Mouse (Mus musculus) neural tube, embryonic 10.5 days (tissue): Measurements from ENCODE around the gene Mrpl38.

Experiments used
- DNase-seq: peaks from one replicate; pipeline ENCODE4 v3.0.0-alpha.2; 2017; ENCODE audit warnings: low spot score; ENCODE audit errors: extremely low spot score

Gene Mrpl38

DNA sequence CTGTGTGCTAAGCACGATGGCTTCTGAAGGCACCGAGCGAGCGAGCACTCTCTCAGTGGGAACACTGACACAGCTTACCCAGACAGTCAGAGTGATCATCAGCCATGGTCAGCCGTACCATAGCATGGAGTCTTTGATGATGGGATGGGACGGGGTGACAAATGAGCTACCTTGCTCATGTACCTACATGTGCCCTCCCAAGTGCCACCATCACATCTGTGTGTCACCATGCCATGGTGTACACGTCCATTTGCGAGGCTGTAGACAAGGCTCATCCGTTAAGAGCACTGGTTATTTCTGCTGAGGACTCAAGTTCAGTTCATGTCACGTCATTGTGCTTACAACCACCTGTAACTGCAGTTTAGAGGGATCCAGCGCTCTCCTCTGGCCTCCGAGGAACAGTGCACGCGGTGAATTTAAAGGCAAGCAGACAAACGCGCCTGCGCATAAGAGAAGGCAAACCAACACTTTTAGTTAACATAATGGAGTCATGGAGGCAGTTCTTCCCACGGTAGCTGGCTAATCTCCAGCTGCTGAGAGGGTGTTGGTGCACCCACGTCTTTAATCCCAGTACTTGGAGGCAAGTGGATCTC is 27.0 kb downstream of the Mrpl38 start:
- no peak for DNase-seq

- no peak for DNase-seq
These were observed 27.6 kb downstream of the Mrpl38 start for GRCm38 (mm10) chr11:116111067-116111466.

- DNase-seq: no peak
These were observed 28.1 kb downstream of the Mrpl38 start for GRCm38 (mm10) chr11:116110540-116110939.

DNA sequence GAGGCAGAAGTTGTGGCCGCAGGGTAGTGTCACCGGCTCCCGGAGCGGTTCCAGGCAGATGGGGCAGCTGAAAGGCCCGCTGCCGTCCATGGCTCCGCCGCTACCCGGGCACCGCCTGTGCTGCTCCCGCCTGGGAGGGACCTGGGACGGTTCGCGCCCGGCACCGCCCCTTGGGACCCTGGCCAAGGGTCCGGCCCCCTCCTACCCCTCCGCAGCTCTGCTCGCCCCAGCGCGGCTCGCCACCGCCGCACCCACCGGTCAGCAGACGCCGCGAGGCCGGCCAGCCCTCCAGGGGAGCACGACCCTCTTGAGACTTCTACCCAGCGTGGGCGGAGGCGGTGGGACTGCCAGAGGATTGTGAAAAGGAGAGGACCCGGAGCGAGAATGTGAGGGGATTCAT is 28.5 kb downstream of the Mrpl38 start:
- no peak for DNase-seq

DNA sequence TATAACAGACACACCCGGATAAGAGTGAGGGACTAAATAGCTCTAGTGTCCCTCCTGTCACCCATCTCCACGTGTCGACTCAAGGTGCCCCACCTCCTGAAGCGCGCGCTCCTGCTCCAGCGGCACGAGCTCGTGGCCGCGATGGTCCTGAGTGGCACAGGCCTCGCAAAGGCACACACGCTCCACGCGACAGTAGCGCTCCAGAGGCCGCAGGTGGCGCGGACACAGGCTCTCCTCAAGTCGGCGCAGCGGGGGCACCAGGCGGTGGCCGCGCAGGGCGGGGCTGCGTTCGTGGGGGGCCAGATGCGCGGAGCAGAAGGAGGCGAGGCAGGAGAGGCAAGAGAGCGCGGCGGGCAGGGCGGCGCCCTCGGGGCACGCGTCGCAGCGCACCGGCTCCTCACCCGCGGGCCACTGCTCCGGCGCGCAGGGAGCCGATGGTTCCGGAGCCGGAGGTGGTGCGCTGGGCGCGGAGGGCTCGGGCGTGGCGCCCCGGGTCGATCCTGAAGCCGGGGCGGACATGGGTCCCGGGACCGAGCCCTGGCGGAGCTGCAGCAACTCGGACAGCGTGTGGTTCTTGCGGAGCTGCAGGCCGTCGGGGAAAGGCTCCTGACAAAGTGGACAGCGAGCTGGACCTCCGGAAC is 29.1 kb downstream of the Mrpl38 start:
- peak; percentile 48 for DNase-seq

- no peak for DNase-seq
These were observed 30.1 kb downstream of the Mrpl38 start for GRCm38 (mm10) chr11:116108464-116109137.

GRCm38 (mm10) chr11:116107777-116108285 is 30.8 kb downstream of the Mrpl38 start:
- DNase-seq: peak; percentile 42

DNA sequence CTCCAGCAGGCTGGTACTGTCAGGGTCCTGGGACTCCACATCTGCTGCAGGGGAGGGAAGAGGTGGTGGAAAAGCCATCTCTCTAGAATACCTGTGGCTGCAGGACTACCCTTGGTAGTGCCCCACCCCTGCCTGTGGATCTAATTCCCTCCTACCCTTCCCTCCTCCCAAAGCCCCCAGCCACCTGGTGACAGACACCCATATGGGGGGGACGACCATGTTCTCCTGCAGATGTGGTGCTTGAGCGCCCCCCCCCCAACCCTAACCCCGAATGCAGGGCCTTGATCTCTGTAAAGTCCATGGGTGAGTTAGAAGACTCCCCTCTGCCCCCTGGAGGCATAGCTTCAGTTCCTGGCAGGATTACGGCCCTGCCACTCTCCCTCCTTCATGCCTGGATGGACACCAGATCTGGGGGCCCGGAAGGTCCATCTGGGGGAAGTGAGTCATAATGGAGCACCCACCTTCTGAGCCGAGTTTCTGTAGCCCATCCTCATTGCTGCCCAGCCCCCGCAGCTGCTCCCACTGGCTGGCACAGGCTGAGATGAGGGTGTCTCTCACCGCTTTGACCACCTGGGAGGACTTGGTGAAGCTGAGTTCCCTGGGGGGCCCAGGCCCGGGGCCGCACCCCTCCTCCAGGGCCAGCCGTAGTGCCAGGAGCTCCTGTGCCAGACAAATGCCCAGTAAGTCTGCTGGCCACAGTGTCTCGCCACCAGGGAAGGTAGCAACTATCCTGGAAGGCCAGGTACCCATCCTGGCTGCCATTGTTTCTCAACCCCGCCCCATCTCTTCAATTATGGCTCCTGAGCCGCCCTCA is 31.5 kb downstream of the Mrpl38 start:
- no peak for DNase-seq

GRCm38 (mm10) chr11:116106154-116106962 is 32.3 kb downstream of the Mrpl38 start:
- peak; percentile 50 for DNase-seq

- no peak for DNase-seq
These were observed 33.6 kb downstream of the Mrpl38 start for GRCm38 (mm10) chr11:116105065-116105464.

DNA sequence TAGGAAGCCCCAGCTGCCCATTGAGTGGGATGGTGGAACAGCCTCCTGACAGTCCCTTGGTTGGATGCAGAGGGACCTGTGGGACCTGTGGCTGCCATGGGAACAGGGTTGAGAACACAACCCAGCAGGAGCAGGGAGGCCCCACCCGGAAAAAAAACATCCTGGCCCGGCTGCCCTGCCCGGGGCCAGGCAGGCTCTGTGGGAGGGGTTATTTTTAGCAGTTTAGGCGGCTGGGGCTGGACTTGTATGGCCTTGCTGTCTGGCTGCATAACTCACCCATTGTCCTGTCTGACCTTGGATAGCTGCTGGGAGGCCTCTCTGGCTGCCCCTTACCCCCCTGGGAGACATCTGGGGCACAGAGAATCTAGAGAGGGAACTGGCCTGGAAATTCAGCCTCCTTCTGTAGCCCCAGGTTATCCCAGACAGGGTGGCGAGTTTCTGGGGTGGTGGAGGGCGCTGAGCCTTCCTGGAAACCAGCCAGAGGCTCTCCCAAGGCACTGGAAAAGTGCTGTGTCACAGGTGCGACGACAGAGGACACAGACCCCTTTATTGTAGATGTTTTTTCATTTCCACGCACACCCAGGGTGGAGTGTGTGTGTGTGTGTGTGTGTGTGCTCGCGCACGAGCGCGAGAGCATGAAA is 34.5 kb downstream of the Mrpl38 start:
- peak; percentile 56 for DNase-seq

GRCm38 (mm10) chr11:116103572-116103971 is 35.1 kb downstream of the Mrpl38 start:
- no peak for DNase-seq

DNA sequence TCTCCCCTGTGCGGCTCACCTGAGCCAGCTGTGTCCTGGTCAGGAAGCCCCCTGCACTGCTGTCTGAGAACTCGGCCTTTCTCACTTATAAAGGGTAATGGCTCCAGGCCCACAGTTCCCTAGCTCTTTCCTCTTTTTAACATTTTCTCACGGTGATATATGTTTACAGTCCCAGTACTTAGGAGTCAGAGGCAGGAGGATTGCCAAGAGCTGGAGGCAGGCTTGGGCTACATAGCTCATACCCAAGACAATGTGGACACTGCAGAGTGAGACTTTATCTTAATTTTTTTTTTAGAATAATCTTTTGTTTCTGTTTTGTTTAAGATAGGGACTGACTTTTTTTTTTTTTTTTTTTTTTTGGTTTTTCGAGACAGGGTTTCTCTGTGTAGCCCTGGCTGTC is 36.2 kb downstream of the Mrpl38 start:
- DNase-seq: no peak

GRCm38 (mm10) chr11:116101931-116102381 is 36.7 kb downstream of the Mrpl38 start:
- DNase-seq: no peak

GRCm38 (mm10) chr11:116100839-116101238 is 37.8 kb downstream of the Mrpl38 start:
- DNase-seq: no peak

- DNase-seq: no peak
These were observed 38.3 kb downstream of the Mrpl38 start for GRCm38 (mm10) chr11:116100385-116100784.

DNA sequence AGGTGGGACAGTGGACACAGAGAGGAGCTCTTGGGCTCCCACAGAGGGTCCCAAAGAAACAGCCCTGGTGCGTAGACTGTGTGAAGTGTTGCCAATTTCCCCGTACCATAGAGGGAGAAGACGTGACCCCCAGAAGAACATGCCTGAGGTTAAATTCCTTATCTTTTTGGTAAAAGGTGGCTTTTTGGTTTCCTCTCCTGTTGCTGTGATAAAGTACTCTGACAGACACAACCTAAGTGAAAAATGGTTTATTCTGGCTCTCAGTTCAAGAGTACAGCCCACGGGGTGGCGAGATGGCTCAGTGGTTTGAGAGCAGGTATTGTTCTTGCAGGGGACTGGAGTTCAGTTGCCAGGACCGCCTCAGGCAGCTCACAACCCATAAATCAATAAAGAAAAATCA is 39.2 kb downstream of the Mrpl38 start:
- DNase-seq: no peak

GRCm38 (mm10) chr11:116098711-116099460 is 39.8 kb downstream of the Mrpl38 start:
- no peak for DNase-seq
